Mouse (Mus musculus) lung, postnatal 10 days (tissue): ENCODE measurements at regions not wholly inside any gene's neighbourhood (a gene's known extent, or its start where the extent isn't known, plus 50 kb on each side); places are given as distances from the start of the nearest gene placed in this dataset.

ENCODE experiments used
- DNase-seq: peaks from one replicate; pipeline ENCODE4 v3.0.0; 2021

- DNase-seq: no peak
These were observed 71.4 kb upstream of the Gypa start for GRCm38 (mm10) chr8:80422190-80422589.

GRCm38 (mm10) chr8:80416121-80416520 lies 77.5 kb upstream of the Gypa start:
- no peak for DNase-seq

- peak; percentile 57 for DNase-seq
These were observed 93.9 kb upstream of the Gypa start for GRCm38 (mm10) chr8:80399594-80400207.

- DNase-seq: no peak
These were observed 98.6 kb upstream of the Gypa start for GRCm38 (mm10) chr8:80395010-80395409.

GRCm38 (mm10) chr8:80393111-80393510 lies 100.5 kb upstream of the Gypa start:
- no peak for DNase-seq

GRCm38 (mm10) chr8:80369221-80369620 lies 124.4 kb upstream of the Gypa start:
- no peak for DNase-seq

- DNase-seq: no peak
These were observed 129.5 kb upstream of the Gypa start for GRCm38 (mm10) chr8:80364059-80364458.

GRCm38 (mm10) chr8:80343299-80343698 lies 150.3 kb upstream of the Gypa start:
- DNase-seq: no peak

- DNase-seq: no peak
These were observed 155.7 kb upstream of the Gypa start for GRCm38 (mm10) chr8:80337872-80338271.

- DNase-seq: no peak
These were observed 164.9 kb upstream of the Gypa start for GRCm38 (mm10) chr8:80328676-80329075.

- no peak for DNase-seq
These were observed 167.7 kb upstream of the Gypa start for GRCm38 (mm10) chr8:80325859-80326258.

- DNase-seq: peak; percentile 77
These were observed 168.4 kb upstream of the Gypa start for GRCm38 (mm10) chr8:80325132-80325531.

GRCm38 (mm10) chr8:80318231-80318870 lies 175.2 kb upstream of the Gypa start:
- peak; percentile 11 for DNase-seq

- DNase-seq: peak; percentile 78
These were observed 178.2 kb upstream of the Gypa start for GRCm38 (mm10) chr8:80315371-80315770.

- peak; percentile 79 for DNase-seq
These were observed 178.8 kb upstream of the Gypa start for GRCm38 (mm10) chr8:80314826-80315225.

- no peak for DNase-seq
These were observed 179.5 kb upstream of the Gypa start for GRCm38 (mm10) chr8:80313883-80314635.

GRCm38 (mm10) chr8:80307761-80308160 lies 185.8 kb upstream of the Gypa start:
- peak; percentile 13 for DNase-seq

- DNase-seq: no peak
These were observed 195.0 kb upstream of the Gypa start for GRCm38 (mm10) chr8:80298596-80298995.

GRCm38 (mm10) chr8:80290311-80290710 lies 203.3 kb upstream of the Gypa start:
- DNase-seq: no peak

GRCm38 (mm10) chr8:80289282-80289681 lies 204.3 kb upstream of the Gypa start:
- no peak for DNase-seq

GRCm38 (mm10) chr8:80268910-80269460 lies 211.2 kb upstream of the Hhip start:
- DNase-seq: no peak

- no peak for DNase-seq
These were observed 207.1 kb upstream of the Hhip start for GRCm38 (mm10) chr8:80264915-80265314.

GRCm38 (mm10) chr8:80263468-80263945 lies 205.7 kb upstream of the Hhip start:
- DNase-seq: no peak

- DNase-seq: no peak
These were observed 205.1 kb upstream of the Hhip start for GRCm38 (mm10) chr8:80262911-80263310.
